Mouse (Mus musculus) 3T3-L1 (cell line): ENCODE results near the gene Cggbp1.
"Not testable (repeated sequence)": the region's sequence is repeated elsewhere in the genome, so short reads cannot be mapped to it uniquely, and the experiment has no call there.

ENCODE experiments used
- DNase-seq: peaks from one replicate; pipeline ENCODE4 v3.0.0-alpha.2; 2015; ENCODE audit warnings: low read depth, low spot score

The Cggbp1 gene

GRCm38 (mm10) chr16:64851563-64852362, at the start of gene Cggbp1, which contains the start of gene Zfp654:
Gene Cggbp1 (plus strand): TSS chr16:64851996.
Gene Zfp654 (minus strand): TSS chr16:64851652.
- peak; percentile 100 for DNase-seq

DNA sequence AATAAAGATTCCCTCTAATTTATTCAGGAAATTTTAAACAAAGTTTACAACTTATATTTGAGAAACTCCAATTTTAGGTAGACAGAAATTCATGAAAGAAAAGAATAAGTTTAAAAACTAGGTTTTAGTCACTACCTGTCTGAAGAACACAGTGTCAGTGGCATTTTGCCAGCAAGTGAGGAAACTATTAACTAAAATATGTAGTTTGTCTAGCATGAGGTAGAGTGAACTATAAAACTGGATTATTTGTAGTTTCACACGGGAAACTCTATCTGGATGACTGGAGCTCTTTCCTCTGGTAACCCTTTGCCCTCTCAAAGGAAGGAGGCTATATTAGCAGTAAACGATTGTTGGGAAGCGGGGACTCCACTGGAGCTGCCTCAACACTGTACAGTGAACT, 48.8 kb upstream of the Cggbp1 start:
- no peak for DNase-seq

- no peak for DNase-seq
These were observed 34.6 kb upstream of the Cggbp1 start for GRCm38 (mm10) chr16:64817094-64817765.

DNA sequence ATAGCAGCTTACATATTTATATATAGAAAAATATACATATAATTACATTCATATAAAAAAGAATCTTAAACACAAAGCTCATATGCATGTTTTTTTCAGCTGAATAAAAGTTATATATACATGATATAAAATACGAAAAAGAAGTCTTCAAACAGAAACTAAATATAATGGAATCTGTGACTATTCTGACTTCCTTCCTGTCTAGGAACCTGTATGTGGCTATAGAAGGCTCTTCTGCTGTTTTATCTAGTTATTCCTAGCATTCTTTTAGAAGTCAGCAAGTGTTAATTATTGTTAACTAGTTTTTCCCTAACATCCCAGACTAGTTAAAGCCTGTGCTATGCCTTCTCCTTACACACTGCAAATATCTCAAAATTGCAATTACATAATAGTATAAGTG, 27.9 kb upstream of the Cggbp1 start:
- DNase-seq = no peak

GRCm38 (mm10) chr16:64824474-64824873, 27.3 kb upstream of the Cggbp1 start:
- no peak for DNase-seq

GRCm38 (mm10) chr16:64830291-64830690, 21.5 kb upstream of the Cggbp1 start:
- no peak for DNase-seq

DNA sequence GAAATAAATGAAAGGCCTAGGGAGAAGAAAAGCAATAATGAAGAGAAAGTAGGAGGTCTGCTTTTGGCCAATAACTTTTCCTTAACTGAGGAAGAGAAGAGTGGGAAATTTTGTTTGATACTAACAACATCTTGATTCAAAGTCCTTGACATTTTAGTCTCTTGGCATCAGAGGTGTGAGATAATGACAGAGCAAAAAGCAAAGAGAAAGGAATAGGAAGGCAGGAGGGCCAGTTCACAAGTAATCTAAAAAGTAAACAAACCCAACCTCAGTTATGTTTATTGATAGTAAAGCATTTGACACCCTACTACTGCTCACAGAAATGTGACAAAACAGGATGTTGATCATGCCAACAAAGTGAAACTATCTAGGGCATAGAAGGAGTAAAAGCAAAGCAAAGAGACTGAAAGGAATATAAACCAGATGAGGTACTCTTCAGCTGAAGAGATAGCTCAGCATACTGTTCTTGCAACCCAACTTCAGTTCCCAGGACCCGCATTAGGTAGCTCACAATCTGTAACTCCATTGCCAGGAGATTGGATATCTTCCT, 15.7 kb upstream of the Cggbp1 start:
- no peak for DNase-seq

GRCm38 (mm10) chr16:64836709-64837108, 15.1 kb upstream of the Cggbp1 start:
- DNase-seq = no peak

- DNase-seq = no peak
These were observed 10.1 kb upstream of the Cggbp1 start for GRCm38 (mm10) chr16:64841481-64842373.

- DNase-seq = no peak
These were observed 9.4 kb upstream of the Cggbp1 start for GRCm38 (mm10) chr16:64842374-64842729.

GRCm38 (mm10) chr16:64845947-64846346, 5.8 kb upstream of the Cggbp1 start:
- peak; percentile 46 for DNase-seq

GRCm38 (mm10) chr16:64850287-64851084, 1.3 kb upstream of the Cggbp1 start:
- DNase-seq = peak; percentile 46

GRCm38 (mm10) chr16:64851085-64851562, 672 bp upstream of the Cggbp1 start:
- DNase-seq = no peak

DNA sequence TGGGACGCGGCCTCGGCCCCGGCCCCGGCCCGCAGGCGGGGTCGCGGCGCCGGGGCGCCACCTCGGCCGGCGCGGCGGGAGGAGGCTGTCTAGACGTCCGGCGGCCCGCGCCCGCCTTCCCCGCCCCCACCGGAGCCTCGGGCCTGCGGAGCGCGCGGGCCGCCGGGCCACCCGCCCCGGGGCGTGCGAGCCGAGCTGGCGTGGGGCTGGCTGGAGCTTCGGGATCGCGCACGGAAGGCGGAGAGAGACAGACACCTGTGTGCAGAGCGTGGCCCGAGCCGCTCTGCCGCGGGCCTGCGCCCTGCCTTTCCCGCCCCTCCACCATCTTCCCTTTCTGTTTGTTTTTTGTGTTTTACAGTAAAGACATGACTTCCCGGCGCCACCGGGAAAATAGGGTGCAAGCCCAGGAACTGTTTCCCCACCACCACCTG, 660 bp downstream of the Cggbp1 start:
- DNase-seq = peak; percentile 27

DNA sequence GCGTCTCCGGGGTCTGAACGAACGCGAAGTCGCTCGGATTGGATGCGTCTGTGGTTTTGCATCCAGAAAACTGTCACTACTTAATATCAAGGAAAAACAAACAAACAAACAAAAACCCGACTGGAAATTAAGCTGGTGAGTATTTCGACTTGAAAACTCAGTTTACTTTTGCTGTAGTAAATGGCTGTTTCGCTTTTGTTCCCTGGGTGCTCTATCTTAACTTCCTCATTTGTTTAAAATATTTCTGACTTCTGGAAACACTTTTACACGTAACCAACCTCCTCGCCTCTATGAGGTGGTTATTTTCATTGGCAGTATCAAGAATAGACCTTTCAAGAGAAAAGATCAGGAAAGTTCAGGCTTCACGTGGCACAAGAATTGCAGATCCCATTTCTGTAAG, 1.1 kb downstream of the Cggbp1 start:
- no peak for DNase-seq

DNA sequence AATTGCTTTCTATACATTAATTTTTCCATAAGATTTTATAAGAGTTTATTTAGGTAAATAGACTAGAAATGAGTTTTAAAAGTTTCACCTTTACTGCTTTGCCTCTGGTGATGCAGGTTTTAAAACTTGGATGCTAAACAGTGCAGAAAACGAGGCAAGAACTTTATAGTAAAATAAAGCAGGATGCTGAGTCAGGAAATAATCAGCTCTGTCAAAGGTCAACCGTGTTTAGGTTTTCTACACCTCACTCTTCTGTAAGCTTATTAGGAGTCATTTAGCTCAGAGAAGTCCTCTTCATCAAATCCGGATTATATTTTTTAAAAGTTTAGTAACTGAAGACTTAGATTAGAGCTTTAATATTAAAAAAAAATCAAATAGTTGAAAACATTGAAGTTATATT, 5.2 kb downstream of the Cggbp1 start:
- DNase-seq = no peak

DNA sequence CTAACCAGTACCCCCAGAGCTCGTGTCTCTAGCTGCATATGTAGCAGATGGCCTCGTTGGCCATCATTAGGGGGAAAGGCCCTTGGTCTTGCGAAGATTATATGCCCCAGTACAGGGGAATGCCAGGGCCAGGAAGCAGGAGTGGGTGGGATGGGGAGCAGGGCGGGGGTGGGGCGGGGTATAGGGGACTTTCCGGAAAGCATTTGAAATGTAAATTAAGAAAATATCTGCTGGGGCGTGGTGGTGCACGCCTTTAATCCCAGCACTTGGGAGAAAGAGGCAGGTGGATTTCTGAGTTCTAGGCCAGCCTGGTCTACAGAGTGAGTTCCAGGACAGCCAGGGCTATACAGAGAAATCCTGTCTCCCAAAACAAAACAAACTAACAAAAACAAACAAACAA, 14.0 kb downstream of the Cggbp1 start:
- not testable (repeated sequence) for DNase-seq

GRCm38 (mm10) chr16:64868613-64869012, 16.8 kb downstream of the Cggbp1 start:
- no peak for DNase-seq

DNA sequence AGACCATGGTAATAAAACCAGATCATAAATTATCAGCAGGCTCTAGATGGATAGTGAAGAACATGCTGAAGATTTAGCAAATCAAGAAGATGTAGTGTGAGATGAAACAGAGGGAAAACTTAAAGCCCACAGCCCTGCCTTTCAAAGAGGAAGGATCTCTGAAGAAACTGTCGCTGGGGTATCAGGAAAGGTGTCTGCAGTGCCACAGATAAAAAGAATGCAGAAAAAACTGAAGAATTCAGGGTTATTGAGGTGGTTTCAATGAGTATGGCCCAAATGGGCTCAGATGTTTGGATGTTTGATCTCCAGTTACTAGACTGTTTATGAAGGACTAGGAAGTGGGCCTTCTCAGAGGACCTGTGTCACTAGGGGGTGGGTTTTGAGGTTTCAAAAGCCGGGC, 17.8 kb downstream of the Cggbp1 start:
- no peak for DNase-seq

DNA sequence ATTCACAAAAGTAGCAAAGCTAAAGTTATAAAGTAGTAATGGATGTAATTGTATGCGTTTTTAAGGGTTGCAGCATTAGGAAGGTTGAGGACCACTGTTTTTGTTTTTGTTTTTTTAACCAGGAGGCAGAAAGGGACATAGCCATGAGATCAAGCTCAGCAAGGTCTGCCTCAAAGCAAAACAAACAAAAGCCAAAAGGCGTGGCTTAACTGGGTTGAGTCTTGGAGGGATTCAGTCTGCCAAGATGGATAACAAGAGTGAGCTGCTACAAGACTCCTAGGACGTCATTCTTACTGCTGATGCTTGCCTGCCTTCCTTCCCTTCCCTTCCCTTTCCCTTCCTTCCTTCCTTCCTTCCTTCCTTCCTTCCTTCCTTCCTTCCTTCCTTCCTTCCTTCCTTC, 20.5 kb downstream of the Cggbp1 start:
- peak; percentile 74 for DNase-seq

DNA sequence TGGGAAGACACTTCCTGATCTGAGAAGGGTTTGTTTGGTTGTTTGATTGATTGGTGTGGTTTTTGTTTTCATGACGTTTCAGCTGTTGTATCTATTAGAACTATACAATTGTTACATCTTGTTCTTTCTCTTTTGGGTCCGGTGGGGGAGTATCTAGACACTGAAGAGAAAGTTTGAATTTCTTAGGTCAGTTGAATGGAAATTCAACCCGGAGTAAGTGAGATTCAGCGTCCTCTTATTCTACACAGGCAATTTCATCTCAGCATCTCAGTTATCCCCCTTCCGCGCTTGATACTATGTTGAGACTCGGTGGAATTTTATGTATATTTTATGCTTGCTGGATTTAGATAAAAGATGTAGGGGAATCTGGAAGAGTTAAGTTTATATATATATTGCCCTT, 21.0 kb downstream of the Cggbp1 start:
- peak; percentile 56 for DNase-seq
